ENCODE assay signal across 8 mouse cellular contexts in the genomic region with DNA sequence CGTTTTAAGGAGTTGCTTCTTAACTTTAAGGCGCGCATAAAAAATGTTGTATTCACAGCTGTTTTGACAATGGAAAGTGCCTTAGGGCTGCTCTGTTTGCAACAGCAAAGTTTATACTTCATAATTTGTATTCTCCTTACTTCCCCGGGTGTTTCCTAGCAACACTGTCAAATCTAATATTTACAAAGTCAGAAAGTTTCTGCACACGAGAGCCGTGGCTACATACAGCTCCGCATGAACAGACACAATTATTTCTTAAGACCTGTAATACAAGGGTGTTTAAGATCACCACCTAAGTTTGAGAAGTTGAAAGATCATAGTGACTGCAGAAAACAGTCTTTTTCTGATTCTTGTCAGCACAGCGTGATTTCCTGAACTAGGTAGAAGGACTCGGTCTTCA. TPM values are rescaled to one million over a fixed set of nuclear protein-coding genes. Genes with fewer than 3 reads are reported as not detected.
DNase-seq lines count a peak whose midpoint lies in the region; ATAC-seq lines count a peak whose summit lies in the region.

No protein-coding gene starts in this region.

- H3K36me3 ChIP-seq in heart, embryonic 14.5 days (ENCODE audit: control insufficient read depth, insufficient read depth, low read length), result no peaks in the 10 kb centered on the region
- H3K36me3 ChIP-seq in hindbrain, embryonic 14.5 days (replicated peaks; ENCODE audit: control insufficient read depth, insufficient read depth), result no peaks in the 10 kb centered on the region
- no peaks in the 10 kb centered on the region for H3K36me3 ChIP-seq in midbrain, embryonic 12.5 days

- intact Hi-C loops in heart, postnatal 25 days (cut with DNase I), result no loop called here

- H3K9me3 ChIP-seq in heart, embryonic 14.5 days (ENCODE audit: control insufficient read depth, low read length), result no peaks in the 10 kb centered on the region
- H3K9me3 ChIP-seq in hindbrain, embryonic 14.5 days (ENCODE audit: control insufficient read depth, low read length), result no peaks in the 10 kb centered on the region
- no peaks in the 10 kb centered on the region for H3K9me3 ChIP-seq in midbrain, embryonic 12.5 days

- peaks cover 0 to 3% of the 10 kb centered on the region in 2 experiments; a peak in 1 of 4 replicates for H3K4me1 ChIP-seq in heart, embryonic 14.5 days (ENCODE audit: control insufficient read depth in 2 of 2, insufficient read depth in 2 of 2, low read length in 2 of 2)
- peaks cover 6% of the 10 kb centered on the region for H3K4me1 ChIP-seq in hindbrain, embryonic 14.5 days (replicated peaks; ENCODE audit: control insufficient read depth, insufficient read depth, low read length)
- peaks cover 13% of the 10 kb centered on the region for H3K4me1 ChIP-seq in midbrain, embryonic 12.5 days

- H3K27ac ChIP-seq in heart, embryonic 14.5 days (replicated peaks in 1 of 2; ENCODE audit: control insufficient read depth in 1 of 2, insufficient read depth in 1 of 2, low read depth in 2 of 2, low read length in 2 of 2), result no peak overlapping the region
- H3K27ac ChIP-seq in hindbrain, embryonic 14.5 days, result no peak overlapping the region
- H3K27ac ChIP-seq in midbrain, embryonic 12.5 days (replicated peaks), result no peak overlapping the region

- peak overlapping the region; percentile 82 for H3K4me2 ChIP-seq in heart, embryonic 14.5 days (ENCODE audit: low read length)
- H3K4me2 ChIP-seq in hindbrain, embryonic 14.5 days (replicated peaks), result peak overlapping the region; percentile 61
- H3K4me2 ChIP-seq in midbrain, embryonic 12.5 days (replicated peaks), result peak overlapping the region; percentile 59

- ATAC-seq in heart, embryonic 14.5 days (ENCODE audit: insufficient number of reproducible peaks, insufficient read depth, low FRiP score, low read depth), result no peak
- ATAC-seq in hindbrain, embryonic 14.5 days (ENCODE audit: low FRiP score), result no peak; the same call in 1 of the 2 replicates
- ATAC-seq in midbrain, embryonic 12.5 days (ENCODE audit: low FRiP score, low read depth), result peak; percentile 13; the same call in 1 of the 2 replicates

- no peaks in the 10 kb centered on the region for H3K27me3 ChIP-seq in heart, embryonic 14.5 days (ENCODE audit: control insufficient read depth, insufficient read depth, low read length)
- no peaks in the 10 kb centered on the region for H3K27me3 ChIP-seq in hindbrain, embryonic 14.5 days (ENCODE audit: control insufficient read depth, insufficient read depth, low read length)
- H3K27me3 ChIP-seq in midbrain, embryonic 12.5 days, result no peaks in the 10 kb centered on the region

- H3K4me3 ChIP-seq in heart, embryonic 14.5 days (ENCODE audit: control insufficient read depth in 1 of 2, insufficient read depth in 1 of 2, low read depth in 1 of 2, low read length in 2 of 2), result peak overlapping the region; percentile 0 to 40; a peak in 3 of 4 replicates
- H3K4me3 ChIP-seq in hindbrain, embryonic 14.5 days (replicated peaks; ENCODE audit: low read length), result peak overlapping the region; percentile 15
- peak overlapping the region; percentile 31 for H3K4me3 ChIP-seq in midbrain, embryonic 12.5 days

- whole genome bisulfite sequencing in heart, embryonic 14.5 days, result 34% methylated on average over 9 of the region's 9 CpGs
- WGBS in hindbrain, embryonic 14.5 days, result 17% methylated on average over 9 of the region's 9 CpGs
- WGBS in midbrain, embryonic 12.5 days, result 13% methylated on average over 9 of the region's 9 CpGs

- H3K9ac ChIP-seq in heart, embryonic 14.5 days (ENCODE audit: low read length), result peak overlapping the region; percentile 61
- peak overlapping the region; percentile 5; the same call in 1 of the 2 replicates for H3K9ac ChIP-seq in hindbrain, embryonic 14.5 days
- H3K9ac ChIP-seq in midbrain, embryonic 12.5 days (replicated peaks), result no peak overlapping the region; the same call in 1 of the 2 replicates

- DNase-seq in heart, postnatal 25 days (ENCODE audit: low spot score), result no peak
- DNase-seq in R1 (ENCODE audit: low read depth, low spot score), result peak; percentile 3
- peak; percentile 52 for DNase-seq in hindbrain, embryonic 14.5 days (ENCODE audit: low spot score)
- no peak for DNase-seq in right cerebral cortex, postnatal 10 days (ENCODE audit: low spot score in 2 of 2)
- DNase-seq in thymus, postnatal 25 days, result no peak
- DNase-seq in urinary bladder, postnatal 36 days (ENCODE audit: low spot score in 2 of 2), result no peak

RNA-seq across cellular contexts. Expression of gene Slc7a11, which starts 0.5 kb away (rescaled TPM):
- polyA plus RNA-seq in heart, embryonic 14.5 days (2014; fragmentation: Nextera tagmentation; extraction: Ambion mirVana), result 0.16 and 0.19 TPM in 2 replicates
- total RNA-seq in heart, postnatal 25 days (2021), result under 1 TPM in 1 of 2 experiments, not detected in 1; 0.05 TPM
- 6.0 and 6.3 TPM in 2 replicates for polyA plus RNA-seq in hindbrain, embryonic 14.5 days (2014; fragmentation: Nextera tagmentation; extraction: Ambion mirVana)
- 1.5 and 1.8 TPM in 2 replicates for polyA plus RNA-seq in midbrain, embryonic 12.5 days (2016; fragmentation: Nextera tagmentation; extraction: Ambion mirVana)

Comparison
In these comparisons a context has a peak if more than half of its experiments do, and no peak if none do; other contexts are left out.
1. DNase-seq: peak in R1 (single experiment) and hindbrain, embryonic 14.5 days (single experiment); none in heart, postnatal 25 days (single experiment), right cerebral cortex, postnatal 10 days (0 of 2), thymus, postnatal 25 days (single experiment) and urinary bladder, postnatal 36 days (0 of 2).
2. Peak in every context shown above with its lines, with median percentiles within 50 percentile points of each other: H3K4me2 ChIP-seq and H3K4me3 ChIP-seq.